Mouse (Mus musculus) spleen, adult 12 weeks (tissue): ENCODE results near the gene Mblac1.
A peak's percentile ranks its signal among the peaks of the same experiment; 100 is the strongest.

ENCODE experiments used
- DNase-seq: peaks from one replicate; pipeline ENCODE4 v3.0.0; 2022; ENCODE audit warnings: low spot score

Mblac1 gene

DNA sequence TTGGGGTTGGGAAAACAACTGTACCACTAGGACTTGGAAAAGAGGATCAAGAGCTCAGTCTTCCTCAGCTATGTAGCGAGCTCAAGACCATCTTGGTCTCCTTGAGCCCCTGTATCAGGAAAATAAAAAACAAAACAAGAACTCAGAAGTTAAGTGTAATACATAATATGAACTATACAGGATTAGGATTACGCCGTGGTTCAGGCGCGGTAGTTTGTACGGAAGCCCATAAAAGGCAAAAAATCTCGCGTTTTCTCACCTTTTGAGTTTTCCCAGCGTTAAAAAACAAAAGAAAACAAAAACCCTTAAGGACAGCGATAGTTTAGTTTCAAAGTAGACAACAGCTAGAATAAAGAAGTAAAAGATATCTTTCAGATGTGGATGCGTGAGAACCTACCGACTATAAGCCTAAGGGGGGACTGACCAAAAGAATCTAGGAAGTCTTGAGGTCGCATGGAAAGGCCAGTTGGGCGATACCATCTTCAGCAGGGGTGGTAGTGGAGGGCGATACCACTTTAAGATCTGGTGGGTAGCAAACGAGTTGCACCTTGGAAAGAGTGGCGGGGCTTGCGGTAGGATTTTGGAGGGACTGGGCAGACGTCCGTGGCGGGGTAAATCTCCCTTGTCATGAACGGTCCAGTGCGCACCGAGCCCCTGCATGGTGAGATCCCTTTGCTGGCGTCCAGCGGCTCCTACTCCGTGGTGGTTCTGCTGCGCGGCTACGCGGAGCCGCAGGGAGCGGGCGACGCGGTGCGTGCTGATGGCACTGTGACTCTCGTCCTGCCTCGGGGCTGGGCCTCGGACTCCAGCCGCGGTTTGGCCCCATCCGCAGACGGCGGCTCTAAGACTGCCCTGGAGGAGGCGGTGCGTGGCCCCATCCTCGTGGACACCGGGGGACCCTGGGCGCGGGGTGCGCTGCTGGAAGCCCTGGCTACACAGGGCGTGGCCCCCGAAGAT, at the start of gene Mblac1:
TSS of gene Mblac1 (plus strand) at position 544 of the 957 bp plus-strand sequence.
- peak; percentile 79 for DNase-seq

DNA sequence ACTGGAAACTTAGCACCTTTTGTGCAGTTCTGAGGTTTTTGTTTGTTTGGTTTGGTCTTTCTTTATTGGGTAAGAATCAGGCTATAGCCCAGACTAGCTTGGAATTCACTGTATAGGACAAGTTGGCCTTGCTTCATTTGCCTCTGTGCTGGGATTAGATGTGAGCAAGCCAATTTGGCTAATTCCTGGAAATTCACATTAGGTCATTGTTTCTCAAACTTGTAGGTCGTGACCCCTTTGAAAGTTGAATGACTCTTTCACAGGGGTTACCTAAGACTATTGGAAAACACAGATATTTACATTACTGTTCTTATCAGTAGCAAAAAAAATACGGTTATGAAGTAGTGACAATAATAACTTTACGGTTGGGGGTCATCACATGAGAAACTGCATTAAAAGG, 39.7 kb upstream of the Mblac1 start:
- no peak for DNase-seq

GRCm38 (mm10) chr5:138155443-138155976, 38.6 kb upstream of the Mblac1 start, which contains the start of gene Zfp113:
Zfp113 (minus strand) TSS chr5:138155744.
- peak; percentile 73 for DNase-seq

DNA sequence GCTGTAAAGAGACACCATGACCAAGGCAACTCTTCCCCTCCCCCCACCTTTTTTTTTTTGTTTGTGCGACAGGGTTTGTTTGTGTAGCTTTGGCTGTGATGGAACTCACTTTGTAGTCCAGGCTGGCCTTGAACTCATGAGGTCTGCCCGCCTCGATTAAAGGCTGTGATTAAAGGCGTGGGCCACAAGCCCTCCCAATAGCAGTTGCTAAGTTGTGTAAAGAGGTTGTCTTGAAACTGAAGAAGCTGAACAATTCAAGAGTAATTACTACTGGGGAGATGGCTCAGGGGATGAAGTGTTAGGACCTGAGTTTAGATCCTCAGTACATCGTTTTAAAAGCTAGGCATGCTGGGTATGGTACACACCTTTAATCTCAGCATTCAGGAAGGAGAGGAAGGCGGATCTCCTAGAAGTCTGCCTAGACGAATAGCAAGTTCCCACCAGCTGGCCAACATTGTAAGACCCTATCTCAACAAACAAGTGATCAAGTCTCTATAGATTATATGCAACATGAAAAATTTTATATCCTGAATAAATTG, 33.8 kb upstream of the Mblac1 start:
- DNase-seq: no peak

GRCm38 (mm10) chr5:138160842-138161665, 33.1 kb upstream of the Mblac1 start, which contains the start of gene Cops6:
Cops6 (plus strand) TSS chr5:138161071.
- peak; percentile 92 for DNase-seq

- no peak for DNase-seq
Measured at GRCm38 (mm10) chr5:138163046-138163445, 31.1 kb upstream of the Mblac1 start.

GRCm38 (mm10) chr5:138163610-138164009, 30.5 kb upstream of the Mblac1 start:
- no peak for DNase-seq

- no peak for DNase-seq
Measured at GRCm38 (mm10) chr5:138165594-138165993, 28.5 kb upstream of the Mblac1 start.

GRCm38 (mm10) chr5:138170936-138171561, 23.1 kb upstream of the Mblac1 start:
- DNase-seq: peak; percentile 92

DNA sequence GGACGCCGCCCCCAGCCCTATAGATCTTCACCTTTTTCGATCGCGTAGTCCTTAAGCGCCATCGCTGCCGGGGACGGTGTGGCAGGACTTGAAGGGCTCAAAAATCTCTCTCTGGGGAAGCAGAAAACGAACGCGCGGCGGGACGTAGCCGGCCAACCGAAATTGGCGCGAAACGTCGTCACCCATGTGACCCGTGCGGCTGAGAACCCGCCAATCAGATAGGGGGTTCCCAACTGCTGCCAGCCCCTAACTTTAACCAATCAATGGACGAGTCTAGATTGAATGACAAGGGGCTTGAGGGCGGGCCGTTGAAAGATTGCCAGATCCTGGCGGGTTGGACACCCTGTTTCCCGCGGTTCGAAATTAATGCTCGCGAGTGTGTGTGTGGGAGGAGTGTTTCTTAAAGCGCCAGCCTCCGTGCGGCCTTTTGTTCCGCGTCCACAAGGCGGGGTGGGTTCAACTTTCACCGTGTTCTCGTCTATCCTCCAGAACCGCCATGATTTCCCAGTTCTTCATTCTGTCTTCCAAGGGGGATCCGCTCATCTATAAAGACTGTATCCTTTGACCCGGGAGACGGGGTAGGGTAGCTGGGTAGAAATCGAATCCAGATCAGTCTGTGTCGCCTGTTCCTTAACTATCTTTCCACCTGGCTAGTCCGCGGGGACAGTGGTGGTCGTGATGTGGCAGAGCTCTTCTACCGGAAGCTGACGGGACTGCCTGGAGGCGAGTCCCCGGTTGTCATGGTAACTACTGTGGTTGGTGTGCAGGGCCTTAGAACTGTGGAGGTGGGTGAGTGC, 22.2 kb upstream of the Mblac1 start, which contains the start of the genes Ap4m1 and Mcm7:
TSS of gene Ap4m1 (plus strand) at position 308 of the 797 bp plus-strand sequence.
TSS of gene Mcm7 (minus strand) at position 728 of the 797 bp plus-strand sequence.
- peak; percentile 86 for DNase-seq

- DNase-seq: no peak
Measured at GRCm38 (mm10) chr5:138173217-138173616, 20.9 kb upstream of the Mblac1 start.

GRCm38 (mm10) chr5:138186950-138187638, 7.0 kb upstream of the Mblac1 start, which contains the start of the genes Taf6 and Cnpy4:
Taf6 (minus strand) TSS chr5:138187451.
Cnpy4 (plus strand) TSS chr5:138187485.
- DNase-seq: peak; percentile 77

DNA sequence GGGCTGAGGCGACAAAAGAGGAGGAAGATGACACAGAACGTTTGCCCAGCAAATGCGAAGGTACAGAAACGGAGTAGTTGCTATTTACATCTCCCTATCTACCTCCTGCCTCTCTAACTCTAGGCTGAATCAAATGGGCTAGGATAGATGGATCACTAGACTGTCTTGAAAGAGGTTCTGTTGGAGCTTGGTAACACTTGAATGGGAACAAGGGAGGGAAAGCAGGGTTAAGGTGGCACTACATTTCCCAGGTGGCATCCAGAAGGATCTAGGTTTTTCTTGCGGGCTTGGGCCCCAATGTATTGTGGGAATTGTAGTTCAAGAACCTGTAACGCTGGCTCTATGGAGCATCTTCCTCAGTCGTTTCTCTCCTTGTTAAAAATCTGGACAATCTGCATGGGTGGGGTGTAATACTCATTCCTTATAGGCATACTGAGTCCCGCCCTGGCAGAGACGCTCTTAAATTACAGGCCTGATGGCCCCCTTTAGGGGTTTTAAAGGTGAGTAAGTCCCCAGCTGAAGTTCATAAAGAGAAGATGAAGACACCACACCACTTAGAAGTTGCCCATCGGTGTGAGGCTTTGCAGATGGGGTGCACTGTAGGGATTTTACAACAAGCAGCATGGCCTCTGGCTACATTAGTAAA, 6.3 kb upstream of the Mblac1 start:
- peak; percentile 69 for DNase-seq

DNA sequence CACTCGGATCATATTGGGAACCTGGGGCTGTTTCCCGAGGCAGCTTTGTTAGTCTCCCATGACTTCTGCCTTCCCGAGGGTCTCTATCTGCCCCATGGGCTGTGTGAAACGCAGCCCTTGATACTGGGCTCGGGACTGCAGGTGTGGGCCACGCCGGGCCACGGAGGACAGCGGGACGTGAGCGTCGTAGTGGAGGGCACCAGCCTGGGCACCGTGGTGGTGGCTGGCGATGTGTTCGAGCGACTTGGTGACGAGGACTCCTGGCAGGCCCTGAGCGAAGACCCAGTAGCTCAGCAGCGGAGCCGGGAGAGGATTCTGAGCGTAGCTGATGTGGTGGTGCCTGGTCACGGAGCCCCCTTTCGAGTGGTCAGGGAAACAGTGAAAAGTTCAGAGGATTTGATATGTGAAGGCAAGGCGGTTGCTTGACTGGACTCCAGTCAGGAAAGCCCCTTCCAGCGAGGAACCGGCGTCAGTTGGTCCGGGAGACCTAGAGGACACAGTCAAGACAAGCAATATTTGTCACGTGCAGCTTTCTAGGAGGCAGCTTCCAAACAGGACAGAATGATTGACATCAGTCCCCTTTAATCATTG, 736 bp downstream of the Mblac1 start:
- DNase-seq: no peak

- DNase-seq: no peak
Measured at GRCm38 (mm10) chr5:138195463-138195862, 1.3 kb downstream of the Mblac1 start.

- no peak for DNase-seq
Measured at GRCm38 (mm10) chr5:138199576-138199975, 5.5 kb downstream of the Mblac1 start.

- DNase-seq: no peak
Measured at GRCm38 (mm10) chr5:138202086-138202485, 8.0 kb downstream of the Mblac1 start.

- DNase-seq: no peak
Measured at GRCm38 (mm10) chr5:138207253-138207652, 13.1 kb downstream of the Mblac1 start.

- no peak for DNase-seq
Measured at GRCm38 (mm10) chr5:138207873-138208272, 13.8 kb downstream of the Mblac1 start.
